Mouse (Mus musculus) hindbrain, embryonic 15.5 days (tissue): ENCODE results near the gene Gimap5. TPM values are rescaled to one million over a fixed set of nuclear protein-coding genes. Genes with fewer than 3 reads are reported as not detected.

ENCODE experiments used
- ATAC-seq: fragments of 200-750 bp; cut with Nextera tagmentation; 2 replicates; pipeline ENCODE4 v1.8.0; 2017; ENCODE audit warnings: low read depth, moderate number of reproducible peaks, moderate TSS enrichment; ENCODE audit not compliant: low FRiP score
- H3K27ac ChIP-seq: fragments of 300-500 bp; sonication (generic); replicated peaks from 2 replicates; pipeline ENCODE4 v1.5.1; 2015; ENCODE audit warnings: mild to moderate bottlenecking, inconsistent platforms
- H3K27me3 ChIP-seq: fragments of 300-500 bp; sonication (generic); 2 replicates; pipeline ENCODE4 v1.6.1; 2015; ENCODE audit warnings: control low read depth, inconsistent platforms
- H3K36me3 ChIP-seq: fragments of 300-500 bp; sonication (generic); 2 replicates; pipeline ENCODE4 v1.6.1; 2015; ENCODE audit warnings: control low read depth, inconsistent platforms
- H3K4me1 ChIP-seq: fragments of 300-500 bp; sonication (generic); replicated peaks from 2 replicates; pipeline ENCODE4 v1.6.1; 2015; ENCODE audit warnings: control low read depth, inconsistent platforms
- H3K4me2 ChIP-seq: fragments of 300-500 bp; sonication (generic); 2 replicates; pipeline ENCODE4 v1.6.1; 2015; ENCODE audit warnings: moderate library complexity, mild to moderate bottlenecking, inconsistent platforms
- H3K4me3 ChIP-seq: fragments of 300-500 bp; sonication (generic); 2 replicates; pipeline ENCODE4 v1.5.1; 2015; ENCODE audit warnings: mild to moderate bottlenecking, inconsistent platforms
- H3K9ac ChIP-seq: fragments of 300-500 bp; sonication (generic); 2 replicates; pipeline ENCODE4 v1.6.1; 2015; ENCODE audit warnings: inconsistent platforms
- H3K9me3 ChIP-seq: fragments of 300-500 bp; sonication (generic); 2 replicates; pipeline ENCODE4 v1.6.1; 2016; ENCODE audit warnings: control low read depth, inconsistent platforms
- whole genome bisulfite sequencing: fragments of 180-500 bp; shearing (Covaris S2); methylation state at CpG from one replicate; pipeline ENCODE4 v1.1.7; 2015; 5-methylcytosine and 5-hydroxymethylcytosine counted together
- polyA plus RNA-seq: library from polyadenylated mRNA; unstranded; fragments of >200 nt; fragmentation: Nextera tagmentation; extraction: Ambion mirVana; gene quantifications from 2 replicates; pipeline ENCODE4 v1.2.1, GENCODE M21; 2015

Gene Gimap5
- polyA plus RNA-seq, 1 experiment from 2014 or later: 1.2 TPM

GRCm38 (mm10) chr6:48741711-48742206 is 4.2 kb upstream of the Gimap5 start:
- 23% methylated on average over 9 of the region's 9 CpGs for WGBS
- peak overlapping the region; percentile 97 for H3K4me2 ChIP-seq
- H3K36me3 ChIP-seq: no peaks in the 10 kb centered on the region
- peaks cover 25% of the 10 kb centered on the region for H3K27me3 ChIP-seq
- H3K9ac ChIP-seq: no peak overlapping the region
- H3K9me3 ChIP-seq: no peaks in the 10 kb centered on the region
- no peak overlapping the region for H3K27ac ChIP-seq
- ATAC-seq: peak; percentile 72; the same call in 1 of the 2 replicates
- peak overlapping the region; percentile 60 for H3K4me3 ChIP-seq
- H3K4me1 ChIP-seq: peaks cover 18% of the 10 kb centered on the region; the same call in 1 of the 2 replicates

DNA sequence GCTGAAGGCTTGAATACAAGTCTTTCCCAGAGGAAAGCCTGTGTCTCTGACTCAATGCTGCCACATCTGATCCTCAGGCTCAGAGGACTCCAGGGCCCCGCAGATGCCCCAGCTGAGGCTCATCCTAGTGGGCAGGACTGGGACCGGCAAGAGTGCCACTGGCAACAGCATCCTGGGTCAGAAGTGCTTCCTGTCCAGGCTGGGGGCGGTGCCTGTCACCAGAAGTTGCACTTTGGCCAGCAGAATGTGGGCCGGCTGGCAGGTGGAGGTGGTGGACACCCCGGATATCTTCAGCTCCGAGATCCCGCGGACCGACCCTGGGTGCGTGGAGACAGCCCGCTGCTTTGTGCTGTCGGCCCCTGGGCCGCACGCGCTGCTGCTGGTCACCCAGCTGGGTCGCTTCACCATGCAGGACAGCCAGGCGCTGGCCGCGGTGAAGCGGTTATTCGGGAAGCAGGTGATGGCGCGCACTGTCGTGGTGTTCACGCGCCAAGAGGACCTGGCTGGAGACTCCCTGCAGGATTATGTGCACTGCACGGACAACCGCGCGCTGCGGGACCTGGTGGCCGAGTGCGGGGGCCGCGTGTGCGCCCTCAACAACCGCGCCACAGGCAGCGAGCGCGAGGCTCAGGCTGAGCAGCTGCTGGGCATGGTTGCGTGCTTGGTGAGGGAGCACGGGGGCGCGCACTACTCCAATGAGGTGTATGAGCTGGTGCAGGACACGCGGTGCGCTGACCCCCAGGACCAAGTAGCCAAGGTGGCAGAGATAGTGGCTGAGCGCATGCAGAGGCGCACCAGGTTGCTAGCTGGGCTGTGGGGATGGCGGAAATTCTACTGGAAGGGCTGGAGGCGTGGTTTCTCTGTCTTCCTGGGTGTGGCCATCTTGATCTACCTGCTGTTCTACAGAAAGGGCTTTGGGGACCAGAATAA is 3.3 kb upstream of the Gimap5 start:
- Histone ChIP-seq H3K4me2 (peak overlapping the region; percentile 97), H3K4me3 (peak overlapping the region; percentile 60), H3K27ac (peak overlapping the region; percentile 70), H3K9ac (peak overlapping the region; percentile 56), H3K27me3 (peaks cover 25% of the 10 kb centered on the region), H3K4me1 (peaks cover 18% of the 10 kb centered on the region; the same call in 1 of the 2 replicates), H3K9me3 (no peaks in the 10 kb centered on the region), H3K36me3 (no peaks in the 10 kb centered on the region)
- WGBS: 2% methylated on average over 52 of the region's 52 CpGs
- peak; percentile 80 for ATAC-seq

DNA sequence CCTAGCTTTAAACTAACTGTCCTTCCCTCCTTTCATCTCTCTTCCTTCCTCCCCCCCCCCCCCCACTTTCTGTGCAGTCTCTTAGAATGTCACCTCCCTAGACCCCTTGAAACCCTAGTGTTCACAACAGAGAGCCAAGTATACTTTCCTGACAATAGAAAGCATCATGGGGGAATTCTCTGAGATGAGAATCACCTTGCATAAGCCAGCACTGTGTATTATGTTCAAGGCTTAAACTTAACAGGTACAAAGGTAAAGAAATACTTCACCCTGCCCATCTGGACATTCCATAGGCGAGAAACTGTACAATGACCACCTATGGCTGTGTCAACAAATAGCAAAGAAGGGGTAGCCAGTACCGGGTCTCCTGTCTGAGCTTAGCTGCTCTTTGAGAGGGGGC is 507 bp upstream of the Gimap5 start:
- ATAC-seq: no peak
- Histone ChIP-seq H3K4me1 (peaks cover 18% of the 10 kb centered on the region; the same call in 1 of the 2 replicates), H3K27ac (no peak overlapping the region), H3K9me3 (no peaks in the 10 kb centered on the region), H3K36me3 (no peaks in the 10 kb centered on the region), H3K4me2 (no peak overlapping the region), H3K4me3 (no peak overlapping the region), H3K27me3 (peaks cover 25% of the 10 kb centered on the region), H3K9ac (no peak overlapping the region)
- WGBS: 61% methylated on average over 2 of the region's 2 CpGs

GRCm38 (mm10) chr6:48747091-48747966 is 1.3 kb downstream of the Gimap5 start:
- Histone ChIP-seq H3K27ac (no peak overlapping the region), H3K9me3 (no peaks in the 10 kb centered on the region), H3K4me2 (no peak overlapping the region), H3K4me3 (no peak overlapping the region), H3K9ac (no peak overlapping the region), H3K36me3 (no peaks in the 10 kb centered on the region), H3K27me3 (peaks cover 14% of the 10 kb centered on the region), H3K4me1 (peaks cover 11% of the 10 kb centered on the region; the same call in 1 of the 2 replicates)
- ATAC-seq: no peak
- 79% methylated on average over 7 of the region's 7 CpGs for WGBS

DNA sequence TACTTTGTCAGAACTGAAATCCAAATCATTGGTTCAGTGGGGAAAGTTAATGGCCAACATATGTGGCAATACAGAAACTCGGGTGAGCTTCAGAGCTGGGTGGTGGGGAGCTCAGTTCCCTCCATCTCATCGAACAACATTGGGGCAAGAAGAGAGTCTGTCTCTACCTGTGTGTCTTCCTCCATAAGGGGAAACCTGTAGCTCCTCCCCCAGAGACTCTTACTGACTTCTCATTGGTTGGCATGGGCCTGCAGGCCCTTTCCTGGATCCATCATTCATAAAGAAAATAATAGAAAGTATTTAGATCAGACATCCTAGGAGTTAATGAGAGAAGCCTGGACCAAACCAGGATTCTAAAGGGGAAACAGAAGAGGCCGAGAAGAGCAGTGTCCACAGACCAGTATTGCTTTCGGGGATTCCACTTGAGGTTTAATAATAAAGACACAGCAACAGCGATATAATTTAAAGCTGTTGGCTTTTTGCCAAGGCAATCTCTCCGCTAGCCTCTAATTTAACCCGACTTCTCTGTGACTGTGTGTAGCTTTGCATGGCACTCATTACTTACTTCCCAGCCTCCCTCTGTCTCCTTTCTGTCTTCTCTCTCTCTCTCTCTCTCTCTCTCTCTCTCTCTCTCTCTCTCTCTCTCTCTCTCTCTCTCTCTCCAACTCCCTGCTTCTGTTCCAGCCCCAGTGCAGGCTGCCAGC is 17.7 kb downstream of the Gimap5 start:
- ATAC-seq: no peak
- no peak overlapping the region for H3K4me2 ChIP-seq
- no peak overlapping the region for H3K9ac ChIP-seq
- no peaks in the 10 kb centered on the region for H3K9me3 ChIP-seq
- H3K36me3 ChIP-seq: no peaks in the 10 kb centered on the region
- no peak overlapping the region for H3K27ac ChIP-seq
- H3K27me3 ChIP-seq: no peaks in the 10 kb centered on the region
- H3K4me1 ChIP-seq: no peaks in the 10 kb centered on the region
- WGBS: 69% methylated on average over 7 of the region's 7 CpGs
- no peak overlapping the region for H3K4me3 ChIP-seq

- no peak for ATAC-seq
- Histone ChIP-seq H3K9me3 (no peaks in the 10 kb centered on the region), H3K9ac (no peak overlapping the region), H3K36me3 (no peaks in the 10 kb centered on the region), H3K4me3 (no peak overlapping the region), H3K4me1 (no peaks in the 10 kb centered on the region), H3K4me2 (no peak overlapping the region), H3K27ac (no peak overlapping the region), H3K27me3 (no peaks in the 10 kb centered on the region)
- 98% methylated on average over 10 of the region's 10 CpGs for WGBS
These were observed 18.5 kb downstream of the Gimap5 start for GRCm38 (mm10) chr6:48764496-48764895.

DNA sequence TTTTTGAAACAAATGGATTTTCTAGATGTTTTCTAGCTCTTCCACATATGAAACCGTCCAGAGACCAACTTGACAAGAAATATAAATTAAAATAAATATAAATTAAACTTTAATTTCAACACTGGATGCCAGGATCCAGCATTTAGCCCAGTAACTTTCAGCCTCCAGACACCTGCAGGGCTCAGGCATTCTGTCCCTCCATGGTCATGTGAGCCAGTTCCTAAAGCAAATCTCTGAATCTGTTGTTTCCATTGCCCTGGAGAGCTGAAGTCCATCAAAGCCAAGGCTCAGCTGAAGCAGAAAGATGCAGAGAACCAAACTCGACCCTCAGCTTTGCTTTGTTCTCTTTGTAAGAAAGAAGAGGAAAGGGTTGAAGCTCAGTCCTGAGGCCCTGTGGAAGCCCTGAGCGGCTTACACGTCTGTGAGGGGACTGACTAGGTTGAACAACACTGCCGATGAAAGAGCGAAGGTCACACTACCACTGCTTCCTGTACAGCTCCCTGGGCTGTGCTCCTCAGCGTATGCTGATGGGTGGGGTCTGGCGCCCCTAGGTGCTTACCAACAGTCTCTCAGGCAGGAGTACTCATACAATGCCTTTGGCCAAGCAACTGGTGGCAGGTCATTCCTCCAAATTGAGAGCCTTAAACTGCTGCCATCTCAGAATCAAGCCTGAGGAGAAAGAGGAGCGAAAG is 22.3 kb downstream of the Gimap5 start:
- H3K4me2 ChIP-seq: no peak overlapping the region
- no peak for ATAC-seq
- no peak overlapping the region for H3K27ac ChIP-seq
- no peaks in the 10 kb centered on the region; the same call in 1 of the 2 replicates for H3K4me1 ChIP-seq
- H3K9me3 ChIP-seq: no peaks in the 10 kb centered on the region
- no peak overlapping the region for H3K4me3 ChIP-seq
- H3K9ac ChIP-seq: no peak overlapping the region
- no peaks in the 10 kb centered on the region for H3K36me3 ChIP-seq
- no peaks in the 10 kb centered on the region for H3K27me3 ChIP-seq
- WGBS: 74% methylated on average over 9 of the region's 9 CpGs

DNA sequence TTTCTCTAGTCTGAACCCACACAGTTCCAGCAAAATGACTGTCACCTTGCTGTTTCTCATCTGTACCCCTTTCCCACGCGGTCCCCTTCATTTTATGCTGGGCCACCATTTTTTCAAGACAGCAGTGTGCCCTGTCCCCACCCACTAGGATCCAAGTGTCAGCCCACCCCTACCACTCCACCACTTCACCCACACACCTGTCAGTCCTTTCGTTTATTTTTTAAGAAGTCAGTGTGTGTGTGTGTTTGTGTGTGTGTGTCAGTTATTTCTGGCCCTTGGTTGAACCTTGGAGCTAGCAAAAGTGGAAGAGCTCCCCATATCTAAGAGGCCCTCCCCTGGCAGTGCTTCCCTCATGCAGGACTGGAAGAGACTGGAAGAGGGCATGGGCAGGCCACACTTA is 22.9 kb downstream of the Gimap5 start:
- ATAC-seq: no peak
- no peaks in the 10 kb centered on the region for H3K36me3 ChIP-seq
- H3K9me3 ChIP-seq: no peaks in the 10 kb centered on the region
- no peak overlapping the region for H3K4me3 ChIP-seq
- H3K27me3 ChIP-seq: no peaks in the 10 kb centered on the region
- WGBS: 90% methylated on average over 3 of the region's 3 CpGs
- H3K27ac ChIP-seq: no peak overlapping the region
- H3K4me1 ChIP-seq: no peaks in the 10 kb centered on the region; the same call in 1 of the 2 replicates
- H3K9ac ChIP-seq: no peak overlapping the region
- H3K4me2 ChIP-seq: no peak overlapping the region

GRCm38 (mm10) chr6:48770696-48771095 is 24.7 kb downstream of the Gimap5 start, which contains the start of gene Gimap3:
Gene Gimap3 (minus strand): TSS chr6:48770851.
- H3K9ac ChIP-seq: no peak within 1 kb of the TSS
- no peaks in the 10 kb centered on the region; the same call in 1 of the 2 replicates for H3K4me1 ChIP-seq
- no peak within 1 kb of the TSS for H3K27ac ChIP-seq
- H3K4me3 ChIP-seq: no peak within 1 kb of the TSS
- H3K9me3 ChIP-seq: no peaks in the 10 kb centered on the region
- WGBS: 93% methylated on average over 3 of the region's 3 CpGs
- no peaks in the 10 kb centered on the region for H3K36me3 ChIP-seq
- no peak within 1 kb of the TSS for H3K4me2 ChIP-seq
- ATAC-seq: no peak
- no peaks in the 10 kb centered on the region for H3K27me3 ChIP-seq

- Histone ChIP-seq H3K4me3 (no peak overlapping the region), H3K27me3 (no peaks in the 10 kb centered on the region), H3K36me3 (no peaks in the 10 kb centered on the region), H3K27ac (no peak overlapping the region), H3K4me1 (no peaks in the 10 kb centered on the region; the same call in 1 of the 2 replicates), H3K4me2 (no peak overlapping the region), H3K9ac (no peak overlapping the region), H3K9me3 (no peaks in the 10 kb centered on the region)
- 10% methylated on average over 8 of the region's 8 CpGs for WGBS
- ATAC-seq: peak; percentile 79
These were observed 26.0 kb downstream of the Gimap5 start for GRCm38 (mm10) chr6:48772030-48772429.

DNA sequence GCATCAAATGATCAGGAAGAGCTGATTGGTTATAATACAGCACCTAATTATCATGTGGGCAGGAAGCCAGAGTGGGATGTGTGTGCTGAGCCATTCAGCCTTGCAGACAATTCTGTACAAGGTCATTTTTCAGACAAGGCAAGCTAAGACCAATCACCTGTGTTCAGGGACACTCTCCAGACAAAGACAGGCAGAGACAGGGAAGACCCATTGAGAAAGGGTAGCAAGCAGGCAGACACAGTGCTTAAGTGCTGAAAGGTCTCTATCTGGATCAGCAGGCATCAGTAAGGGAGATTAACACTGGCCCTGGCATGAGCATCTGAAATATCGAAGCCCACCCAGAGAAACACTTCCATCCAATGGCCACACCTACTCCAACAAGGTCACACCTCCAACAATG is 38.4 kb downstream of the Gimap5 start:
- WGBS: 96% methylated on average over 1 of the region's 1 CpGs
- H3K27ac ChIP-seq: no peak overlapping the region

More for the DNA sequence above, 38.4 kb downstream of the Gimap5 start:
- Histone ChIP-seq H3K4me2 (no peak overlapping the region), H3K9ac (no peak overlapping the region), H3K9me3 (no peaks in the 10 kb centered on the region), H3K4me1 (no peaks in the 10 kb centered on the region), H3K4me3 (no peak overlapping the region), H3K27me3 (no peaks in the 10 kb centered on the region), H3K36me3 (no peaks in the 10 kb centered on the region)
- ATAC-seq: no peak
